Mouse (Mus musculus): ENCODE results near the gene Fbxo10. TPM values are rescaled to one million over a fixed set of nuclear protein-coding genes. Genes with fewer than 3 reads are reported as not detected.
A peak's percentile ranks its signal among the peaks of the same experiment; 100 is the strongest.
"Not testable (repeated sequence)": the region's sequence is repeated elsewhere in the genome, so short reads cannot be mapped to it uniquely, and the experiment has no call there.

The Fbxo10 gene
- total and polyA plus RNA-seq, 3 experiments, result 3.3 to 5.3 (median 4.3) TPM

DNA sequence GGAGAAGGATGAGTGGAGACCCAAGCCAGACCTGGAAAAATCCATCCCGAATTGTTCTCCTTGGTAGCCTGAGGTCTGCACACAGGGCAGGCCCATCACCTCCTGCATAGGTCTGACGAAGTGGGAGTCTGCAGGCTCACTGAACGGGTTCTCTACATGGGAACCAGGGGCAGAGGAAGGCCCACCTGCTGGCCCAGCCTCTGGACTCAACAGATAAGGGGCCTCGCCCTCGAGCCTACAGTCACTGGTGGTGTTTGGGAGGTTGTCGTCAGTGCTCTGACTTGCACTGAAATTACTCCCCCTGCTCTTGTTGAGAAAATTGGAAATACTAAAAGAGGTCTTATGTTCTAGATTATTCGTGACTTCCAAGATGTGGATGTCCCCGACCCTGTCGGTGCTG, 90.6 kb downstream of the Fbxo10 start:
- H3K36me3 ChIP-seq (replicated peaks), result peaks cover 76% of the 10 kb centered on the region

GRCm38 (mm10) chr4:44993179-44993578, 91.2 kb downstream of the Fbxo10 start:
- ATAC-seq (ENCODE audit: extremely low read depth, insufficient number of reproducible peaks, low FRiP score, poor library complexity, severe bottlenecking); DNase-seq (ENCODE audit: low spot score); H3K4me3 ChIP-seq (ENCODE audit: low read depth, low read length); H3K9me3 ChIP-seq (replicated peaks); H3K27me3 ChIP-seq (ENCODE audit: insufficient read depth, low read length): not testable (repeated sequence)
- H3K4me1 ChIP-seq (ENCODE audit: insufficient read depth, low read depth, low read length), result peaks cover 38% of the 10 kb centered on the region
- peaks cover 82% of the 10 kb centered on the region for H3K36me3 ChIP-seq (replicated peaks)

More for the DNA sequence above, 90.6 kb downstream of the Fbxo10 start:
- TF ChIP-seq TAL1 (conservative IDR thresholded peaks at IDR 0.05; ENCODE audit: low read depth, low read length), result peak; percentile 77
- TF ChIP-seq GATA1 (IDR thresholded peaks at IDR 0.05; ENCODE audit: borderline replicate concordance, low read length), result no peak
- H3K9me3 ChIP-seq (replicated peaks), result no peaks in the 10 kb centered on the region
- peaks cover 39% of the 10 kb centered on the region for H3K4me1 ChIP-seq (ENCODE audit: insufficient read depth, low read depth, low read length)
- H3K4me3 ChIP-seq (ENCODE audit: low read depth, low read length), result peak overlapping the region; percentile 36; the same call in 1 of the 2 replicates
- DNase-seq (ENCODE audit: low spot score), result peak; percentile 34
- H3K27me3 ChIP-seq (ENCODE audit: insufficient read depth, low read length), result no peaks in the 10 kb centered on the region
- ATAC-seq (ENCODE audit: extremely low read depth, insufficient number of reproducible peaks, low FRiP score, poor library complexity, severe bottlenecking), result peak; percentile 45

DNA sequence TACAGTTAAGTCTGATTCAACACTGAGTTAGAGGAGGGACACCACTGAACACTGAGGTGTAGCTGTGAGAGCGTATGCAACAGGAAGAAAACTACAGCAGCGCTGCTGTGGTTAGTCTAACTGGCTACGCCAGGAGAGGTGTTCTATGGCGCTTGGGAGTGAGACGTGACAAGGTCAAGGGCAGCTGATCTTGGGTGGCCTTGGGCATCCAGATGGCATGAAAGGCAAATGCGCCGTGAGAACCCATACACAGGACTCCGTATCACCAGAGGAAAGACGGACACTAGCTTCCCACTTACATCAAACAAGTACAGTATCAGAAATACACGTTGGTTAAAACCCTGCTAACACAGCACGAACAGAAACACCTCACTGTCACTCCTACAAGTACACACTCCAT, 92.1 kb downstream of the Fbxo10 start:
- not testable (repeated sequence) for ATAC-seq (ENCODE audit: extremely low read depth, insufficient number of reproducible peaks, low FRiP score, poor library complexity, severe bottlenecking); H3K9me3 ChIP-seq (replicated peaks); DNase-seq (ENCODE audit: low spot score); H3K27me3 ChIP-seq (ENCODE audit: insufficient read depth, low read length); H3K4me3 ChIP-seq (ENCODE audit: low read depth, low read length)
- Histone ChIP-seq H3K36me3 (replicated peaks) (peaks cover 84% of the 10 kb centered on the region), H3K4me1 (ENCODE audit: insufficient read depth, low read depth, low read length) (peaks cover 31% of the 10 kb centered on the region)

DNA sequence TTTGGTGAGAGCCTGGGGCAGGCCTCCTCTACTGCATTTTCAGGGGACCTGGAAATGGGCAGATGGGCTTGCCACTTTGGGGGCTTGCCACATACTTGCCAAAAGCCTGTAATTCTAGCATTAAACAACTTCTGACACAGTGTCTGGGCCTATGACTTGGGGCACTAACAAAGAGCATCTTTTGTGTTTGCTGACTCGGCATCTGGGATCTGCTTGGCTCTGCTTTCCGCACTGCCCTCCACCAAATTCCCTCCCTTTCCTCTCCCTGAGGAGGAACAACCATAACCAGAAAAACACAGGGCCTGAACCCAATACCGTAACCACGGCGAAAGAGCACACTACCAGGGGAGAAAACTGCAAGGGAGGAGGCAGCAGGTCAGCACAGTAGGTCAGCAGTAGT, 93.8 kb downstream of the Fbxo10 start:
- no peak for DNase-seq (ENCODE audit: low spot score)
- H3K27me3 ChIP-seq (ENCODE audit: insufficient read depth, low read length), result no peaks in the 10 kb centered on the region
- H3K4me3 ChIP-seq (ENCODE audit: low read depth, low read length), result no peak overlapping the region
- no peak for ATAC-seq (ENCODE audit: extremely low read depth, insufficient number of reproducible peaks, low FRiP score, poor library complexity, severe bottlenecking)
- no peaks in the 10 kb centered on the region for H3K9me3 ChIP-seq (replicated peaks)
- H3K4me1 ChIP-seq (ENCODE audit: insufficient read depth, low read depth, low read length), result peaks cover 30% of the 10 kb centered on the region
- TF ChIP-seq TAL1 (conservative IDR thresholded peaks at IDR 0.05; ENCODE audit: low read depth, low read length), result no peak
- TF ChIP-seq GATA1 (IDR thresholded peaks at IDR 0.05; ENCODE audit: borderline replicate concordance, low read length), result no peak
- TF ChIP-seq POLR2AphosphoS5 (IDR thresholded peaks at IDR 0.05; ENCODE audit: insufficient replicate concordance, low read depth, low read length), result no peak
- TF ChIP-seq GATA2 (IDR thresholded peaks at IDR 0.05; ENCODE audit: borderline replicate concordance, low read depth, low read length), result no peak
- no peak for TF ChIP-seq CTCF (IDR thresholded peaks at IDR 0.05; ENCODE audit: low read depth, low read length)
- peaks cover 89% of the 10 kb centered on the region for H3K36me3 ChIP-seq (replicated peaks)

Other genes with a start within 250 kb of the Fbxo10 start
- gene Grhpr, start 103.2 kb downstream of the Fbxo10 start, total RNA-seq (2014; fragmentation: Nextera tagmentation), result 25.2 and 32.4 TPM in 2 replicates
- 30.5 and 33.2 TPM in 2 replicates for gene Grhpr, start 103.2 kb downstream of the Fbxo10 start, total RNA-seq (2017)
- 74.2 and 119 TPM in 2 replicates for gene Grhpr, start 103.2 kb downstream of the Fbxo10 start, polyA plus RNA-seq (2012)
- gene Zbtb5, start 72.2 kb downstream of the Fbxo10 start, total RNA-seq (2014; fragmentation: Nextera tagmentation), result 9.7 and 10.9 TPM in 2 replicates
- gene Zbtb5, start 72.2 kb downstream of the Fbxo10 start, total RNA-seq (2017), result 8.7 and 9.8 TPM in 2 replicates
- 2.3 and 2.6 TPM in 2 replicates for gene Zbtb5, start 72.2 kb downstream of the Fbxo10 start, polyA plus RNA-seq (2012)
- 21.4 and 23.2 TPM in 2 replicates for gene Polr1e, start 66.0 kb downstream of the Fbxo10 start, total RNA-seq (2014; fragmentation: Nextera tagmentation)
- 31.7 and 44.5 TPM in 2 replicates for gene Polr1e, start 66.0 kb downstream of the Fbxo10 start, total RNA-seq (2017)
- 3.5 and 9.2 TPM in 2 replicates for gene Polr1e, start 66.0 kb downstream of the Fbxo10 start, polyA plus RNA-seq (2012)
- 106 and 135 TPM in 2 replicates for gene Tomm5, start 23.5 kb upstream of the Fbxo10 start, total RNA-seq (2014; fragmentation: Nextera tagmentation)
- 291 and 355 TPM in 2 replicates for gene Tomm5, start 23.5 kb upstream of the Fbxo10 start, total RNA-seq (2017)
- gene Tomm5, start 23.5 kb upstream of the Fbxo10 start, polyA plus RNA-seq (2012), result 127 and 156 TPM in 2 replicates
- gene Frmpd1, start 100.3 kb upstream of the Fbxo10 start, total RNA-seq (2014; fragmentation: Nextera tagmentation), result 20.8 and 30.5 TPM in 2 replicates
- 22.5 and 23.2 TPM in 2 replicates for gene Frmpd1, start 100.3 kb upstream of the Fbxo10 start, total RNA-seq (2017)
- gene Frmpd1, start 100.3 kb upstream of the Fbxo10 start, polyA plus RNA-seq (2012), result 8.3 and 9.2 TPM in 2 replicates
- gene Trmt10b, start 212.5 kb upstream of the Fbxo10 start, total RNA-seq (2014; fragmentation: Nextera tagmentation), result 29.0 and 31.0 TPM in 2 replicates
- gene Trmt10b, start 212.5 kb upstream of the Fbxo10 start, total RNA-seq (2017), result 22.8 and 23.4 TPM in 2 replicates
- 1.7 and 2.0 TPM in 2 replicates for gene Trmt10b, start 212.5 kb upstream of the Fbxo10 start, polyA plus RNA-seq (2012)